Mouse (Mus musculus) limb, embryonic 15.5 days (tissue): ENCODE data around the gene Cd47. TPM values are rescaled to one million over a fixed set of nuclear protein-coding genes. Genes with fewer than 3 reads are reported as not detected.

Experiments
- ATAC-seq: fragments of 200-750 bp; cut with Nextera tagmentation; 2 replicates; pipeline ENCODE4 v1.8.0; 2017; ENCODE audit warnings: low read depth, moderate TSS enrichment; ENCODE audit not compliant: insufficient number of reproducible peaks, low FRiP score, low TSS enrichment
- H3K27ac ChIP-seq: fragments of 300-500 bp; sonication (generic); 2 replicates; pipeline ENCODE4 v1.5.1; 2015; ENCODE audit warnings: moderate library complexity, mild to moderate bottlenecking, inconsistent platforms
- H3K27me3 ChIP-seq: fragments of 300-500 bp; sonication (generic); 2 replicates; pipeline ENCODE4 v1.6.1; 2015; ENCODE audit warnings: inconsistent platforms
- H3K36me3 ChIP-seq: fragments of 300-500 bp; sonication (generic); 2 replicates; pipeline ENCODE4 v1.6.1; 2015; ENCODE audit warnings: inconsistent platforms
- H3K4me1 ChIP-seq: fragments of 300-500 bp; sonication (generic); 2 replicates; pipeline ENCODE4 v1.6.1; 2015; ENCODE audit warnings: inconsistent platforms
- H3K4me2 ChIP-seq: fragments of 300-500 bp; sonication (generic); 2 replicates; pipeline ENCODE4 v1.6.1; 2015; ENCODE audit warnings: mild to moderate bottlenecking, inconsistent platforms
- H3K4me3 ChIP-seq: fragments of 300-500 bp; sonication (generic); 2 replicates; pipeline ENCODE4 v1.5.1; 2015; ENCODE audit warnings: mild to moderate bottlenecking, inconsistent platforms
- H3K9ac ChIP-seq: fragments of 300-500 bp; sonication (generic); 2 replicates; pipeline ENCODE4 v1.6.1; 2015; ENCODE audit warnings: inconsistent platforms
- H3K9me3 ChIP-seq: fragments of 300-500 bp; sonication (generic); 2 replicates; pipeline ENCODE4 v1.6.1; 2016; ENCODE audit warnings: inconsistent platforms
- WGBS: fragments of 180-500 bp; shearing (Covaris S2); methylation state at CpG from one replicate; pipeline ENCODE4 v1.1.7; 2015; 5-methylcytosine and 5-hydroxymethylcytosine counted together
- polyA plus RNA-seq: library from polyadenylated mRNA; unstranded; fragments of >200 nt; fragmentation: Nextera tagmentation; extraction: Ambion mirVana; gene quantifications from 2 replicates; pipeline ENCODE4 v1.2.1, GENCODE M21; 2015

Cd47 gene
- polyA plus RNA-seq, result 103 and 106 TPM in 2 replicates

DNA sequence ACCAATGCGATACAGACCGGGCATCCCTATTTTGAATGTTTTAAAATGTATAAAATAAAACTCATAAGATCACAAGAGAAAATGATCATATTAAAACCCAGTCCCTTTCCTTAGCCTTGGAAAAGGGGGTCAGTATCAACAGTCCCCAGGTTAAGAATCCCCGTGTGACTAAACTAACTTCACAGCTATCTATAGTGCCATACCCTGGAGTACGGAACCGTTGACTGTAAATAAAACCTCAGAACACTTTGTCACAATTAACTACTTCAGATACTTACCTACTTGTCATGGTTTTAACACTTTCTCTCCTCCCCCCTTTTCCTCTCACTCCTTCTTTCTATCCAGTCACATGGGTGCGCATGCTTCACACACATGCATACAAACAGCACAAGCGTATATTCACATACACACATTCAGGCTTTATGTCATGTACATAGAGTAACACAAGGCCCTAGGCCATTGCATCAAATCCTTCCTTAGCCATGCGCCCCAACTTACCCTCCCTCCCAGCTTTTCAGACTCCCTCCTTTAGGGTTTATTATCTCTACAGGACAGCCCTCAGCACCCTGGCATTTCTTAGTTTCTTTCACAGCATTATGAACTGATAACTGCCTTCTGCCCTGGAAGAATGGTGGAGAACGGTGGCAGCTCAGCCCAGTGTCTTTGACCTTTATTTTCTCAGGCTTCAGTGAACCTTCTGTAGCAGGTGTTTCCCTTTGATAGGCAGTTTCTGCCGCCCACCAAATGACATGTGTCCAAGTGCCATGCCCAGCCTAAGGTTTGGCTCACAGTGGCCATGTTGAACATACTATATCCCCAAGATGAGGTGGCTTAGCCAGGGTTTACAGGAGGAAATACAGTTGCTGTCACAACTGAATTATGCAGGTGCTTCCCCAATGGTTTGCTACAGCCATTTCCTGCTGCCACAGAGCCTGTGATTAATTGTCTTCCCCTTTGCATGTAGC, at the start of gene Cd47:
Gene Cd47 (plus strand): TSS at position 937 of the 965 bp plus-strand sequence.
- Histone ChIP-seq H3K9me3 (no peaks in the 10 kb centered on the region), H3K27me3 (no peaks in the 10 kb centered on the region), H3K9ac (no peak within 1 kb of the TSS), H3K4me2 (no peak within 1 kb of the TSS), H3K27ac (no peak within 1 kb of the TSS), H3K36me3 (no peaks in the 10 kb centered on the region), H3K4me3 (no peak within 1 kb of the TSS), H3K4me1 (peaks cover 7% of the 10 kb centered on the region)
- WGBS, result 80% methylated on average over 10 of the region's 10 CpGs
- no peak for ATAC-seq

DNA sequence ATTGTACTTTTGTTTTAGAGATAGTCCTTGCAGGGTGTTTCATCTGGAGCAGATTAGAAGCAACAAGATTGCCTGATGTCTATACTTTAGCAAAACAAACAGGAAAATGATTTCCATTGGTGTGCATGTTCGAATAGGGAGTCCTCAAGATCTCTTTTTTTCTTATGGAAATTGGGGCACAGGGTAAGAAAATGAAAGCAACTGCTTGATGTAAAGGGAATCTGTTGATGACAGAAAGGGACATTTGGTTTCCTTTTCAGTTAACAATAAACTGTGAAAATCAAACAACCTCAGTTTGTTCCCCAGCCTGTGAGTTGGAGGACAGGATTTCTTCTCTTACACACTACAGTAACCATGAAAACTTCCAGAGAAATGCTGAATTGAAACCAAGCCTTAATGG, 47.4 kb upstream of the Cd47 start:
- no peak overlapping the region for H3K9ac ChIP-seq
- no peak overlapping the region for H3K27ac ChIP-seq
- no peaks in the 10 kb centered on the region for H3K27me3 ChIP-seq
- no peak overlapping the region for H3K4me2 ChIP-seq
- H3K4me3 ChIP-seq, result no peak overlapping the region
- 72% methylated on average over 1 of the region's 1 CpGs for WGBS
- no peaks in the 10 kb centered on the region; the same call in 1 of the 2 replicates for H3K4me1 ChIP-seq
- H3K9me3 ChIP-seq, result no peaks in the 10 kb centered on the region
- ATAC-seq, result no peak
- H3K36me3 ChIP-seq, result no peaks in the 10 kb centered on the region

DNA sequence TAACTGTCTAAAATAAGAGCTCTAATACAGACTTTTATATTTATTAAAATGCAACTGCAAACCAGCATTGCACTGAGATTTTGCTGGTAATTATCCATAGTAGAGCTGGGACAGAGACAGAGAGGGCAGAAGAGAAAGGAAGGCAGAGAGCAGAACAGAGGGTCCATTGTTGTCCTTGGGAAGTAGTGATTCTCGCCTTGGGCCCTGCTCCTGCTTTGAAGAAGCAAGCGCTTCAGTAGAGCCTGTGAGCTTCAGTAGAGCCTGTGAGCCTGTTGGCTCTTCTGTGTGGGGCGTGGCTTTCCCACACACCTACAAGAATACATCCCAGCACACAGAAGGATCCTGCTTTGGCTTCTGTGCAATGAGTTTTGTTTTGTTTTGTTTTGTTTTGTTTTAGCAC, 47.0 kb upstream of the Cd47 start:
- H3K4me2 ChIP-seq, result no peak overlapping the region
- H3K36me3 ChIP-seq, result no peaks in the 10 kb centered on the region
- H3K4me3 ChIP-seq, result no peak overlapping the region
- no peak overlapping the region for H3K27ac ChIP-seq
- H3K27me3 ChIP-seq, result no peaks in the 10 kb centered on the region
- ATAC-seq, result no peak
- WGBS, result 54% methylated on average over 3 of the region's 3 CpGs
- H3K4me1 ChIP-seq, result no peaks in the 10 kb centered on the region; the same call in 1 of the 2 replicates
- no peak overlapping the region for H3K9ac ChIP-seq
- H3K9me3 ChIP-seq, result no peaks in the 10 kb centered on the region

DNA sequence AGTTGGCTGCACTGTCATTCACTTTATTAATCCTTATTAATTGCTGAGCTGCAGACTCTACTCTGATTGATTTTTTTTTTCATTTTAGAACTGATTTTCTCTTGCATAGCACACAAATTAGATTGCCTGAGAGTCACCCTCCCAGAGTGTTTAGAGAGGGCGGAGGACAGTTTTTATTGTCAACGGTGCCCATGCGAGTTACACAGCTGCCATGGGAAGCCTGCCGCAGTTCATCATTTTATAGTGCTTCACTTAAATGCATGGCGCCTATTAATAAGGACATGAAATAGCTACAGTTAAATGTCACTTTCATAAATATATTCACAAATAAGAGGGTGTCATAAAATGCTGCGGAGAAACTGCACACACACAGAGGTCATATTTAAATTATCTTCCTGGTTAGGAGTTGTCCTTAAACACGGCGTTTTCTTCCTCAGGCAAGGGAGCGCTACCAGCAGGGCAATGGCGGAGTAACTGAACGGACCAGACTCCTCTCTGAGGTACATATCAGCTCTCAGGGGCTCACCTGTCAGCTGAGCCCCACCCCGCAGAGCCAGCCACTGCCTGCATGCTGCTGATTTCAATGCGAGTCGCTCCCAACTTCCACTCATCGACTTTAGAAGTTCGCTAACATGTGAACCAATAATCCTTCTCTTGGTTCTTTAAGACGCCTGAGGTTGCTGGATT, 39.7 kb upstream of the Cd47 start:
- Histone ChIP-seq H3K4me2 (no peak overlapping the region), H3K4me3 (no peak overlapping the region), H3K27ac (no peak overlapping the region), H3K36me3 (peaks cover 12% of the 10 kb centered on the region), H3K27me3 (no peaks in the 10 kb centered on the region), H3K4me1 (no peaks in the 10 kb centered on the region), H3K9ac (no peak overlapping the region), H3K9me3 (no peaks in the 10 kb centered on the region)
- 74% methylated on average over 17 of the region's 17 CpGs for WGBS
- no peak for ATAC-seq

DNA sequence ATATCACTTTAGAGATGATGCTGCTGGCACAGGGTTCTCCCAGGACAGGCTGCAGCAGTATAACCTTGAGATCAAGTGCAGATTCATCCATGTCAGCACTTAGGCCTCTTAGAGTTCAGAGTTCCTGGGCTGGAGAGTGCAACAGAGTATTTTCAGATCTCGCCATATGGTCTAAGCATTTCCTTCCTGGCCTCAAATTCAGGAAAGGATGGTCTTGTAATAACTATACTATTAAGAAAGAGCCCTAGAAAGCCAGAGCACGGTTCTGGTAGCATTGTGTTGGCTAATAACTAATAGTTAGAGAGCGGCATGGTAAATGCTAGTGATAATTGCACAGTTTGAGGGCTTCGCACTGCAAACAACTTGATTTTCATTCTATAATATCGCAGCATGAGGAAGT, 38.4 kb upstream of the Cd47 start:
- no peak overlapping the region for H3K4me2 ChIP-seq
- peaks cover 12% of the 10 kb centered on the region for H3K36me3 ChIP-seq
- H3K4me1 ChIP-seq, result no peaks in the 10 kb centered on the region
- H3K27ac ChIP-seq, result no peak overlapping the region
- H3K9me3 ChIP-seq, result no peaks in the 10 kb centered on the region
- WGBS, result 71% methylated on average over 5 of the region's 5 CpGs
- H3K4me3 ChIP-seq, result no peak overlapping the region
- ATAC-seq, result no peak
- no peak overlapping the region for H3K9ac ChIP-seq
- no peaks in the 10 kb centered on the region for H3K27me3 ChIP-seq

DNA sequence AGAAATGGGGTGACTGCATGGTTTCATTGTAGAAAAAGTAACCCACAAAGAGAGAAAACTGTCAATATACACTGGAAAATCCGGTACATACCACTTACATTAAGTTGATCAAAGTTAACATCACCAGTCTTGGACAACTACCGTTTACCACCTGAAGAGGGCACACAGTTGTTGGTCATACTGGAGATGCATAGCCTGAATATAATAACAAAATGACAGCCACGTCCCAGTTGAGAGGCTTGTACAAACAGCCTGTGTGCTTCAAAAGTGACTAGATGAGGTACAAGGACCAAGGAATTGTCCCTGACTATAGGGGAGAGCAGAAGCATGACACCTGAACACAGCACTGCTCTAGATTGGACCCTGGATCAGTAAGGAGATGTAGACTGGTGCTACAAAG, 34.0 kb upstream of the Cd47 start:
- no peak overlapping the region for H3K9ac ChIP-seq
- H3K4me2 ChIP-seq, result no peak overlapping the region
- H3K4me1 ChIP-seq, result no peaks in the 10 kb centered on the region
- no peak for ATAC-seq
- no peaks in the 10 kb centered on the region for H3K9me3 ChIP-seq
- H3K27me3 ChIP-seq, result no peaks in the 10 kb centered on the region
- H3K27ac ChIP-seq, result no peak overlapping the region
- no peak overlapping the region for H3K4me3 ChIP-seq
- WGBS, result 62% methylated on average over 3 of the region's 3 CpGs
- H3K36me3 ChIP-seq, result peaks cover 12% of the 10 kb centered on the region

DNA sequence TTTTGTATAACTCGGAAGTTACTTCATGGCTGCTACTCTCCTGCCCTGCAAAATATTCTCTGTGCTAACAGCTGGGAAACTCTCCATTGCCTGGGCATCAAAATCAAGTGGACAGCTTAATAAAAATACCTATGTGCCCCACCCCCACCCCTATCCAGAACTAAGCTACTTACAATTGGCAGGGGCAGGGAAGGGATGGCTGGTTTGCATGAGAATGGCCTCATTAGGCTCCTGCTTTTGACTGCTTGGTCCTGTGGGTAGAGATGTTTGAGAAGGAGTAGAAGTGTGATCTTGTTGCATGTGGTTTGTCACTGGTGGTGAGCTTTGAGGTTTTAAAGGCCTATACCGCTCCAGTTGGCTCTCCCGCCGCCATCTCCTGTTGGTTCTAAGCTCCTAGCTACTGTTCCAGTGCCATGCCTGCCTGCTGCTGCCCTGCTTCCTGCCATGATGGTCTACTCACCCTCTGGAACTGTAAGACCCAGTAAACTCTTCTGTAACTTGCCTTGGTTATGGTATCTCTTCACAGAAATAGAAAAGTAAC, 31.8 kb upstream of the Cd47 start:
- H3K9ac ChIP-seq, result no peak overlapping the region
- H3K9me3 ChIP-seq, result no peaks in the 10 kb centered on the region
- no peak overlapping the region for H3K27ac ChIP-seq
- H3K27me3 ChIP-seq, result no peaks in the 10 kb centered on the region
- WGBS, result 97% methylated on average over 4 of the region's 4 CpGs
- H3K4me1 ChIP-seq, result no peaks in the 10 kb centered on the region
- no peak overlapping the region for H3K4me2 ChIP-seq
- ATAC-seq, result no peak
- no peak overlapping the region for H3K4me3 ChIP-seq
- H3K36me3 ChIP-seq, result peaks cover 12% of the 10 kb centered on the region; the same call in 1 of the 2 replicates

DNA sequence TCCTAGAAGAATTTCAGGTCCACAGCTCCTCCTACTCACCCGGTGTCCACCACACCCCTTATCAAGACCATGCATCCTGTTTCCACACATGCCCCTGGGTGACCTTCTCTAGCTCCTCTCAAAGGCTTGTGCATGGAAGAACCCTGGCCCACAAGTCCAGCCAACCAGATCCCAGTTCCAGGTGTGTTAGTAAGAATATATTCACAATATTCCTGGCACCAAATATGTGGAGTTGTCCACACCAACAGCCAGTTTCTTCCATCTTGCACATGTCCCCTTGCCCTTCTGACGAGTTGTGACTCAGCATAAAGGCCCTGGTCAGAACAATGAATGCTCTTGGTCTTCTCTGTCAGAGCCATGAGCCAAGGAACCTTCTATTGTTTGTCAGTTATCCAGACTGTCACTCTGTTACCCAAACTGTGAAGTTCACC, 30.5 kb upstream of the Cd47 start:
- 82% methylated on average over 2 of the region's 2 CpGs for WGBS
- 0 out of 2 replicates have a peak, but pooled peaks cover 5% of the 10 kb centered on the region for H3K36me3 ChIP-seq

DNA sequence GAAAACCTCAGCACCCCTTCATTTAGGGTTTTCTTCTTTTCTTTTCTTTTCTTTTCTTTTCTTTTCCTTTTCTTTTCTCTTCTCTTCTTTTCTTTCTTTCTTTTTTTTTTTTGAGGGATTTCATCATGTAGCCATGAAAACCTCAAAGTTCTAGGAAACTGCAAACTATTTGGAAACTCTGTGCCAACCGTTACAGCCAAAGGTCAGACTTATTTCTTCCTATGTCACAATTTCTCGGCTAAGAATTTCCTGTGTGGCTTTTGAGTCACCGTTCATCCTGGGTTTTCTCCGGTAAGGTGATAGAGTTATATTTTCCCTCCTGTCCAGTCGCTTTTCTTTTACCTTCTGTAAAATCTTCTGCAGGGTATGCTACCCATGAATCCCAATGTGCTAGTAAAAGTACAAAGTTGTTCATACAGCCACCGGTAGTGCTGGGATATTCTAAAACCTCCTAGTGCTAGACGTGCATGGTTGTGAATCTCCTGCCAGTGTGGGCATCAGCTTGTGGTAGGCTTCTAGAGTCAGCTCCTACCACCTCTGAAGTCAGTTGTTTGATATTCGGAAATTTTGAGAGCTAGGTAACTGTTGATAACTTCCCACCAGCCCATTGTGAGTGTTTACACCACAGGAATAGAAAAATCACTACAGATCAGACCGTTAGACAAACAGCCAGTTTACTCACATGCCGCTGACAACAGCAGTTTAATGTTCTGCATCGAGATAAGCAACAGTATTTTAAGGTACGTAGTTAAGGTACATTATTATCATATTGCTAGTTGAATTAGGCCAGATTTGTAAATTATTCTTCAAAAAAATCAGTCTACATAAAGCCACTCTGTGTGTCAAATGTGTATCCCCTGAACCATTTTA, 29.8 kb upstream of the Cd47 start:
- no peak overlapping the region for H3K4me2 ChIP-seq
- H3K36me3 ChIP-seq, result 0 out of 2 replicates have a peak, but pooled peaks cover under 1% of the 10 kb centered on the region
- H3K9me3 ChIP-seq, result no peaks in the 10 kb centered on the region
- H3K4me1 ChIP-seq, result no peaks in the 10 kb centered on the region
- H3K9ac ChIP-seq, result no peak overlapping the region
- H3K27me3 ChIP-seq, result no peaks in the 10 kb centered on the region
- no peak overlapping the region for H3K27ac ChIP-seq
- WGBS, result 84% methylated on average over 12 of the region's 12 CpGs
- no peak overlapping the region for H3K4me3 ChIP-seq
- ATAC-seq, result no peak

More for the DNA sequence above, 30.5 kb upstream of the Cd47 start:
- H3K4me1 ChIP-seq, result no peaks in the 10 kb centered on the region
- ATAC-seq, result no peak
- H3K9me3 ChIP-seq, result no peaks in the 10 kb centered on the region
- H3K4me3 ChIP-seq, result no peak overlapping the region
- no peak overlapping the region for H3K4me2 ChIP-seq
- no peak overlapping the region for H3K27ac ChIP-seq
- H3K9ac ChIP-seq, result no peak overlapping the region
- H3K27me3 ChIP-seq, result no peaks in the 10 kb centered on the region

DNA sequence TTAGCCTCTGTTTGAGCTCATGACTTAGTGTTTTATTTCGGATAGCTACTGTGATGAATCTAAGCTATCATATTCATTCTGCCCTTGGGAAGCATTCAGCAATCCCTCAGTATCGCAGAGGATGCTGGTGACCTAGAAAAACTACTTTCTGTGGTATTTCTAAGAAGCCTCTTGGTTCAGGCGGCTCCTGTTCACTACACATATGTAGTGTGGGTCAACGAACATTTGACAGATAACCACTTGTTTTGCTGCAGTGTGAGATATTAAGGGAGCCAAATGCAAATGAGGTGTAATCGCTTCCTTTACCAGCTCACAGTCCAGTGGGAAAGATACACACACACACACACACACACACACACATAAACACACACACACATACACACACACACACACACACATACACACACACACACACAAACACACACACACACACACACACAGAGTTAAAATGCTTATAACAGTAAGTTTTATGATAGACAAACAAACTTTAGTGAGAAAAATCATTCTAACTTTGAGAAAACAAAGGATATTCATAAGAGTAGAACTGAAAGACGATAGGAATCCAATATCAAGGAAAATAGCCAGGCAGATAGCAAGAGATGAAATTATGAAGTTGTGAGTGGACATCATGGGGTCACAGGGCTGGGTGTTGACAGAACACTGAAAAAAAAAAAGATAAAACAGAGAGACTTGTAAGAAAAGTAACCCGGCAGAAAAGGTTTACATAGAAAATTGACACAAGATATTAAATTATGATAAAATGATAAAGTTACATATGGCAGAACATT, 28.5 kb upstream of the Cd47 start:
- no peaks in the 10 kb centered on the region for H3K4me1 ChIP-seq
- H3K4me2 ChIP-seq, result no peak overlapping the region
- H3K27ac ChIP-seq, result no peak overlapping the region
- H3K9me3 ChIP-seq, result no peaks in the 10 kb centered on the region
- H3K9ac ChIP-seq, result no peak overlapping the region
- WGBS, result 89% methylated on average over 7 of the region's 7 CpGs
- ATAC-seq, result no peak
- H3K4me3 ChIP-seq, result no peak overlapping the region
- H3K27me3 ChIP-seq, result no peaks in the 10 kb centered on the region
- no peaks in the 10 kb centered on the region for H3K36me3 ChIP-seq

DNA sequence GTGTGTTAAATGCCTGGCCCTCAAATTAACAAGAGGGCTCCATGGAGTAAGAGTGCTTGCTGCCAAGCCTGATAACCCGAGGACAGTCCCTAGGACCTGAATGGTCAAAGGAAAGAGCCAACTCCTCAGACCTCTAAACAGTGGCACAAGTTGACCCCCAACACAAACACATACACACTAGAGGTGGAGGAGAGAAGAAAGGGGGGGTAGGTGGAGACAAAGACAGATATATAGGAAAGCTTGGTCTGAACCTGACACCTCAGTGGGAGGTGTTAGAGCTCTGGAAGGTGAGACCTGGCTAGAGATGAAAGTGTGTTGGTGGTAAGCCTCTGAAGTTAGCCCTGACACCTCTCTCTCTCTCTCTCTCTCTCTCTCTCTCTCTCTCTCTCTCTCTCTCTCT, 27.8 kb upstream of the Cd47 start:
- no peak overlapping the region for H3K4me2 ChIP-seq
- no peak overlapping the region for H3K4me3 ChIP-seq
- no peak overlapping the region for H3K9ac ChIP-seq
- no peaks in the 10 kb centered on the region for H3K9me3 ChIP-seq
- H3K27ac ChIP-seq, result no peak overlapping the region
- WGBS, result 43% methylated on average over 1 of the region's 1 CpGs
- ATAC-seq, result no peak
- H3K4me1 ChIP-seq, result no peaks in the 10 kb centered on the region
- no peaks in the 10 kb centered on the region for H3K36me3 ChIP-seq
- H3K27me3 ChIP-seq, result no peaks in the 10 kb centered on the region
